Mouse (Mus musculus) megakaryocyte, embryonic 14.5 days (primary cell): ENCODE measurements around the gene Evi5. TPM values are rescaled to one million over a fixed set of nuclear protein-coding genes. Genes with fewer than 3 reads are reported as not detected.

Source experiments
- H3K27me3 ChIP-seq: replicated peaks from 2 replicates; pipeline ENCODE3; 2012; ENCODE audit warnings: inconsistent platforms
- H3K36me3 ChIP-seq: replicated peaks from 2 replicates; pipeline ENCODE3; 2012; ENCODE audit warnings: low read length, inconsistent platforms, mixed read lengths
- H3K4me1 ChIP-seq: 2 replicates; pipeline ENCODE4 v1.6.1; 2012; ENCODE audit warnings: inconsistent platforms
- H3K4me3 ChIP-seq: replicated peaks from 2 replicates; pipeline ENCODE3; 2012; ENCODE audit warnings: moderate library complexity, mild to moderate bottlenecking, inconsistent platforms
- H3K9me3 ChIP-seq: 2 replicates; pipeline ENCODE4 v1.6.1; 2012; ENCODE audit warnings: inconsistent platforms
- FLI1 ChIP-seq: IDR thresholded peaks from 2 replicates; pipeline ENCODE4 v1.6.1; 2012; ENCODE audit warnings: low read length, inconsistent platforms, mixed read lengths
- GATA1 ChIP-seq: IDR thresholded peaks from 3 replicates; pipeline ENCODE4 v1.6.1; 2012; ENCODE audit warnings: mixed read lengths, low read length, inconsistent platforms, borderline replicate concordance
- polyA plus RNA-seq: library from polyadenylated mRNA; stranded (reverse); fragments of >175 nt; gene quantifications from 2 replicates; pipeline ENCODE4 v1.2.3, GENCODE M21; 2012; ENCODE audit warnings: low replicate concordance; ENCODE audit not compliant: insufficient read depth

Evi5 gene
- polyA plus RNA-seq, 1 experiment: 0.20 TPM

DNA sequence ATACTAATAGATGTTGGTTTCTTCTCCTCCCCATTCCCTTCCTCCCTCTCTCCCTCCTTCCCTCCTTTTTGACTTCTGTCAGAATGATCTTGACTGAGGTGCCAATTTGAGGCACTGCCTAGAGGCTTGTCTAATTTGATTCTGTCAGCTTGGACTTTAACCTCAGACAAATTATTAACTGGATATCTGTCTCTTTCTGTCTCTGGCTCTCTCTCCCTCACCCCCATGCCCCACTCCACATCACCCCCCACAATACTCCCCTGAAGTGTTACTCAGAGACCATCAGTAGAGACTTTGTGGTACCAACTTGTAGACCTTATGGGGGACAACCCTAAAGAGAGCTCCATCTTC lies 329 bp upstream of the Evi5 start:
- Histone ChIP-seq H3K27me3 (peaks cover 33% of the 10 kb centered on the region), H3K4me3 (no peak overlapping the region), H3K4me1 (no peaks in the 10 kb centered on the region), H3K36me3 (no peaks in the 10 kb centered on the region), H3K9me3 (no peaks in the 10 kb centered on the region)
- no peak for TF ChIP-seq GATA1
- TF ChIP-seq FLI1: no peak

DNA sequence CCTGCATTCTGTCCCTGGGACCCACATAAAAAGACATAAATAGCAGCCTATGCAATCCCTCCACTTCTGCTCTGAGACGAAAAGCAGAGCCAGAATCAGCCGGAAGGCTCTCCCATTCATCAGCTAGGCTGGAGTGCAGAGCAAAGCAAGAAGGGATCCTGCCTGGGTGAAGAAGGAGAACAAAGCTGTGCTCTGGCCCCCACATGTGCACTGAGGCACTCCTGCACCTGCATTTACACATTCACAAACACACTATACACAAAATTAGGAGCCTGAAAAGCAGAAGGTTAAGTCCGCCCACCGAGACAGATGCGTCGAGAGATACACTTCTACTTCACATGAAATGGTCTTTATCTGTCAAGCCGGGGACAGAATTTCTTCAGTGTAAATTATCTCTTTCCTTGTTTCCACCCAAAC lies 1.0 kb downstream of the Evi5 start:
- H3K36me3 ChIP-seq: no peaks in the 10 kb centered on the region
- H3K4me3 ChIP-seq: no peak overlapping the region
- peaks cover 45% of the 10 kb centered on the region for H3K27me3 ChIP-seq
- peaks cover 4% of the 10 kb centered on the region; the same call in 1 of the 2 replicates for H3K4me1 ChIP-seq
- TF ChIP-seq GATA1: no peak
- TF ChIP-seq FLI1: no peak
- H3K9me3 ChIP-seq: no peaks in the 10 kb centered on the region

- no peaks in the 10 kb centered on the region for H3K9me3 ChIP-seq
- no peak for TF ChIP-seq FLI1
- no peak for TF ChIP-seq GATA1
- H3K36me3 ChIP-seq: no peaks in the 10 kb centered on the region
- no peak overlapping the region for H3K4me3 ChIP-seq
- peaks cover 50% of the 10 kb centered on the region for H3K27me3 ChIP-seq
- peaks cover 7% of the 10 kb centered on the region for H3K4me1 ChIP-seq
Observed at GRCm38 (mm10) chr5:107873330-107873729, 1.6 kb downstream of the Evi5 start.

GRCm38 (mm10) chr5:107869701-107870100 lies 5.2 kb downstream of the Evi5 start:
- Histone ChIP-seq H3K36me3 (no peaks in the 10 kb centered on the region), H3K9me3 (no peaks in the 10 kb centered on the region), H3K4me3 (no peak overlapping the region), H3K27me3 (peaks cover 79% of the 10 kb centered on the region), H3K4me1 (peaks cover 15% of the 10 kb centered on the region)
- no peak for TF ChIP-seq FLI1
- no peak for TF ChIP-seq GATA1

DNA sequence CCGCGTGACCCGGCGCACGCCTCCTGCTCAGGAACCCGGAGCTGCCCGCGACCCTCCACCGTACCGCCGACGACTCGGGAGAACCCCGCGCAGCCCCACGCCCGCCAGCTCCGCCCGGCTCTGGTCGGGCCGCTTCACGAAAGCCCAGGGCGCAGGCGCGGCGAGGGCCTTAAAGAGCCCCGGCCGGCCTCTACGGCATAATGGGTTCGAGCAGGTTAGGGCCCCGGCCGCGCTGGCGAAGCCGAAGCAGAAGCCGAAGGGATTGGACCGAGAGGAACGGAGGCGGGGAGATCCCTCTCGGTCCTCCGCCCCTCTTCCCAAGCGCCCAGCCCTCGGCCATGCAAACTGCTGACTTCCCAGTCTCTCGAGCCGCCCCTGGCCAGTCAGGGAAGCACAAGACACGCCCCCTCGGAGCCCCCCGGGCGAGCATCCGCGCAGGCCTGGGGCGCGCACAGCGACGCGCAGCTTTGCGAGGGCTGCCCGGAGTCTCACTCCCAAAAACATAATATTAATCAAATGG lies 5.9 kb downstream of the Evi5 start:
- no peak for TF ChIP-seq GATA1
- no peak for TF ChIP-seq FLI1
- Histone ChIP-seq H3K4me3 (peak overlapping the region; percentile 91), H3K36me3 (no peaks in the 10 kb centered on the region), H3K9me3 (no peaks in the 10 kb centered on the region), H3K27me3 (peaks cover 85% of the 10 kb centered on the region), H3K4me1 (peaks cover 15% of the 10 kb centered on the region)

- Histone ChIP-seq H3K9me3 (0 out of 2 replicates have a peak, but pooled peaks cover under 1% of the 10 kb centered on the region), H3K4me1 (peaks cover 15% of the 10 kb centered on the region), H3K4me3 (peak overlapping the region; percentile 91), H3K36me3 (no peaks in the 10 kb centered on the region), H3K27me3 (peaks cover 84% of the 10 kb centered on the region)
- TF ChIP-seq FLI1 (no peak), GATA1 (no peak)
Observed at GRCm38 (mm10) chr5:107867970-107868904, 6.7 kb downstream of the Evi5 start.

GRCm38 (mm10) chr5:107866127-107867126 lies 8.5 kb downstream of the Evi5 start:
- peaks cover 15% of the 10 kb centered on the region for H3K4me1 ChIP-seq
- peaks cover 3% of the 10 kb centered on the region; the same call in 1 of the 2 replicates for H3K9me3 ChIP-seq
- no peaks in the 10 kb centered on the region for H3K36me3 ChIP-seq
- TF ChIP-seq GATA1 (no peak), FLI1 (no peak)
- no peak overlapping the region for H3K4me3 ChIP-seq
- H3K27me3 ChIP-seq: peaks cover 76% of the 10 kb centered on the region

- peaks cover 3% of the 10 kb centered on the region; the same call in 1 of the 2 replicates for H3K9me3 ChIP-seq
- no peaks in the 10 kb centered on the region for H3K36me3 ChIP-seq
- H3K4me1 ChIP-seq: peaks cover 12% of the 10 kb centered on the region
- peaks cover 54% of the 10 kb centered on the region for H3K27me3 ChIP-seq
- H3K4me3 ChIP-seq: no peak overlapping the region
- TF ChIP-seq GATA1 (no peak), FLI1 (no peak)
Observed at GRCm38 (mm10) chr5:107863971-107864370, 10.9 kb downstream of the Evi5 start.

GRCm38 (mm10) chr5:107858963-107859362 lies 15.9 kb downstream of the Evi5 start:
- H3K36me3 ChIP-seq: no peaks in the 10 kb centered on the region
- peaks cover 11% of the 10 kb centered on the region for H3K27me3 ChIP-seq
- H3K9me3 ChIP-seq: peaks cover 3% of the 10 kb centered on the region; the same call in 1 of the 2 replicates
- H3K4me3 ChIP-seq: no peak overlapping the region
- TF ChIP-seq FLI1 (no peak), GATA1 (no peak)
- peaks cover under 1% of the 10 kb centered on the region for H3K4me1 ChIP-seq
